Mouse (Mus musculus) heart, postnatal 0 days (tissue): Measurements from ENCODE around the gene Sept1.
"Not testable (repeated sequence)": the region's sequence is repeated elsewhere in the genome, so short reads cannot be mapped to it uniquely, and the experiment has no call there.

Source experiments
- CTCF ChIP-seq: IDR thresholded peaks from 2 replicates; pipeline ENCODE4 v1.5.1; 2016; ENCODE audit warnings: antibody characterized with exemption, control low read depth, low read depth
- EP300 ChIP-seq: IDR thresholded peaks from 2 replicates; pipeline ENCODE4 v1.6.1; 2016; ENCODE audit warnings: antibody characterized with exemption, low read depth

GRCm38 (mm10) chr7:127181724-127182123 lies 51.2 kb downstream of the Sept1 start:
- TF ChIP-seq EP300, CTCF: not testable (repeated sequence)
